Mouse (Mus musculus): ENCODE data around the gene Cd164l2. TPM values are rescaled to one million over a fixed set of nuclear protein-coding genes. Genes with fewer than 3 reads are reported as not detected.

Cd164l2 gene
- polyA plus RNA-seq, 1 experiment from 2014 or later = 2.3 TPM

DNA sequence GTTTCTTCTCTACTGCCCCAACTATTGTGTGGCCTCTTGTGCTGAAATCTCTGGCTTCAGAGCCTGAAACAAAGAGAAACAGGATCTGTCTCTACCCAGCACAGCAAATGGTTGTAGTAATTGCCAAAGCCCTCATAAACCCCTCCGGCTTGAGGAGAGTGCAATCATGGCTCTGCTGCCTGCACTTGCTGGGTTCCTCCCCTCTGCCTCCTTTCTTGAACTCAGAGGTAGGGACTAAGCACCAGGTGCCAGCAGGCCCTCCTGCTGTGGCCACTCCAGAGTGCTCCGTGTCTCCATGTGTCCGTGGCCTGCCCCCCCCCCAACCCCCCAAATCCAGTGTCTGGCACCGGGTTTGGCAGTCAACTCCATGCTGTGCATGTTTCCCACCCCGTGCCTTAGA lies 14.6 kb upstream of the Cd164l2 start:
- Histone ChIP-seq H3K27me3 (0 out of 2 replicates have a peak, but pooled peaks cover 3% of the 10 kb centered on the region), H3K9me3 (replicated peaks) (no peaks in the 10 kb centered on the region), H3K4me1 (peaks cover 55% of the 10 kb centered on the region), H3K4me2 (replicated peaks) (0 out of 2 replicates have a peak overlapping the region, but pooled peaks have one; percentile 2), H3K4me3 (no peak overlapping the region), H3K9ac (peak overlapping the region; percentile 36), H3K27ac (peak overlapping the region; percentile 76), H3K36me3 (peaks cover 35% of the 10 kb centered on the region)
- 15% methylated on average over 5 of the region's 5 CpGs for WGBS
- ATAC-seq (ENCODE audit: low FRiP score) = peak; percentile 18; the same call in 1 of the 2 replicates

DNA sequence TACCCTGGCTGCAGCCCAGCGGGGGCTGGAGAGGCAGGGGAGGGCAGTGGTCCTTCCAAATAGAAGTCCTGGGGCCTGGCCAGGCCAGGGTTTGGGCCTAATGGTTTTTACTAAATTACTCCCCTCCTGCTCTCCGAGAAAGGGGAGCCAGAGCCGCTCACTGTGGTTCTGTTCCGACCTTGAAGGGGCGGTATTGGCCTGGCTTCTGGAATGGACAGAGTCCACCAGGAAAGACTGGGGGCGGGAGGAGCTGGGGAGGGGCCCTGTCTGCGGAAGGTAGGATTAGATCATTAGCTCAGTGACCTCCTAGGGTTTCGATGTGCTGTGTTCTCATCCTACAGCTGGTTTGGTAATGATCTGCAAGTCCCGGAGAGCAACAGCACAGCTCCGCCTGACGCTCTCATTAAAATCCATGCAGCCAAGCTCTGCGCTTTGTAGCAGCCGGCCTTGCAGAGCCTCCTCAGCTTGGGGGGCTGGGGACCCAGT lies 14.1 kb upstream of the Cd164l2 start:
- Histone ChIP-seq H3K27ac (peak overlapping the region; percentile 76), H3K4me2 (replicated peaks) (peak overlapping the region; percentile 2; the same call in 1 of the 2 replicates), H3K9me3 (replicated peaks) (no peaks in the 10 kb centered on the region), H3K9ac (no peak overlapping the region), H3K36me3 (peaks cover 30% of the 10 kb centered on the region), H3K27me3 (0 out of 2 replicates have a peak, but pooled peaks cover 3% of the 10 kb centered on the region), H3K4me1 (peaks cover 55% of the 10 kb centered on the region), H3K4me3 (no peak overlapping the region)
- 19% methylated on average over 13 of the region's 13 CpGs for WGBS
- ATAC-seq (ENCODE audit: low FRiP score) = peak; percentile 16; the same call in 1 of the 2 replicates

DNA sequence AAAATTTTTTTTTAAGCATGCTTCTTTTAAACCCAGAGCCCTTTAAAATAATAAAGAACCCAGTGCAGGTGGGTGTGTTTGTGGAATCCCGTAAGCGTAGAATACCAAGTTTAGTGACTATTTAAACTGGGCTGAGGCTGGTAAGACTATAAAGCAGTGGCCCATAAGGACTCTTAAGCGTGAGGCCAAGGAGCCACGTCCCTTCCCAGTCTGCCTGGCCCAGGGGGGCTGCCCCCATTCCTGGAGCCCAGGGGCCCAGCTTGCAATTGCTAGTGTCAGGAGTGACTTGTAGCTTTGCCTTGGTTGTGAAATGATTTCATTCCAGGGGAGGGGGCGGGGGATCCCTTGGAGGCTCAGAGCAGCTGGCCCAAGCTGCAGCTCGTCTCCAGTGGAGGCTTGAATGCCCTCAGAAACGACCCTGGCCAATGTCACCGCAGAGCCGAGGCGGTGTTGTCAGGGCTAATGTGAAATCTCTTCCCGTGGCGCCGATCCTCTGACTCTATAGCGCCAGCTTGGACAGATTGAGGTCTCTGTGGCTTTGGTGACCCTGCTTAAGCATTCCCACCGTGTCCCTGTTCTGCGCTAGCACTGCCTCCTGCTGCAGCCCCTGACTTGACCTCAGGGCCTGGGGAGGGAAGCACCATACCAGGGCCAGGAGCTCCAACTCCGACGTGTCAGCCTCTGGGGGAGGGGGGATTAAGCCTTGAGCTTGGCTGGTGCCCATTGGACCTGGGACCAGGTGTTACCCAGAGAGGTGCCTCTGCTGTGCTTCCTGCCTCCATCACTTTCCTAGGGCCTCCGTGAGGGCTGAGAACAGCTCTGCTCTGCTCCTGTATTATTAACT lies 13.4 kb upstream of the Cd164l2 start:
- H3K9ac ChIP-seq = no peak overlapping the region
- H3K27me3 ChIP-seq = 0 out of 2 replicates have a peak, but pooled peaks cover 3% of the 10 kb centered on the region
- peak overlapping the region; percentile 76 for H3K27ac ChIP-seq
- no peak for ATAC-seq (ENCODE audit: low FRiP score)
- no peaks in the 10 kb centered on the region for H3K9me3 ChIP-seq (replicated peaks)
- whole genome bisulfite sequencing = 15% methylated on average over 19 of the region's 19 CpGs
- no peak overlapping the region for H3K4me3 ChIP-seq
- H3K36me3 ChIP-seq = peaks cover 23% of the 10 kb centered on the region
- peaks cover 57% of the 10 kb centered on the region for H3K4me1 ChIP-seq
- H3K4me2 ChIP-seq (replicated peaks) = no peak overlapping the region

DNA sequence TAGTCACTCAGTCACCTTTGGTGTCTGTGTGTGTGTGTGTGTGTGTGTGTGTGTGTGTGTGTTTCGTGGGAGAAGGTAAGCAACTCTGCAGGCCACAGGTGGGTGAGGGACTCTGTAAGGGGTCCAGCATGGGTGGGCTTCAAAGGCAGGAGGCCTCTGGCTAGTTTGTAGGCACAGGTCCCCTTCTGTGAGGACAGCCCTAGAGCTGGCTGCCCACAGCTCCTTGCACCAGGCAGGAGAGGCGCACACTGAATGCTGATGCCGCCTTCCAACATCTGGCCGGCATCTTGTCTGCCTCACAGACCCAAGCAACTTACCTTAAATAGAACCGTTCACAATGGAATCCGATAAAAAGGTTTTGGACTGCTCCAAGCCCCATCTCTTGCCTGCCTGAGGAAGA lies 12.2 kb upstream of the Cd164l2 start:
- Histone ChIP-seq H3K4me1 (peaks cover 67% of the 10 kb centered on the region), H3K27ac (peak overlapping the region; percentile 48), H3K4me2 (replicated peaks) (no peak overlapping the region), H3K9ac (no peak overlapping the region; the same call in 1 of the 2 replicates), H3K4me3 (no peak overlapping the region), H3K27me3 (0 out of 2 replicates have a peak, but pooled peaks cover 3% of the 10 kb centered on the region), H3K36me3 (peaks cover 12% of the 10 kb centered on the region), H3K9me3 (replicated peaks) (no peaks in the 10 kb centered on the region)
- WGBS = 68% methylated on average over 6 of the region's 6 CpGs
- ATAC-seq (ENCODE audit: low FRiP score) = no peak

DNA sequence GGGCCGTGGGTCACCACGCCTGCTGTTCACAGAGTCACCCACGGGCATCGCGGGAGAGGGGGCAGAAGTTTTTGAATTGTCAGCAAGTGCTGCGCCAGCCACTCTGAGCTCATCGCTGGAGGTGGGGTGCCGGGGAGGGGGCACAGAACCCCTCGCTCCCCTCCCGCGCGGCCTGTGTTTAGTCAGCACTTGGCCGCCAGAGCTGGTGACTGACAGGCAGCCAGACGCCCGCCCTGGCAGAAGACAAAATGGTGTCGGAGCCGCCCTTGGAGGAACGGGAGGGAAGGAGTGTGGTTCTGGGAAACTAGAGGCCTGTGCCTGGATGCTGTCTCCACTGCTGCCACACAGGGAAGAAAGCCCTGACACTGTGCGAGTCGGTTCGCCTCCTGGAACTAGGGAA lies 11.6 kb upstream of the Cd164l2 start:
- Histone ChIP-seq H3K27ac (peak overlapping the region; percentile 48), H3K4me1 (peaks cover 71% of the 10 kb centered on the region), H3K9ac (peak overlapping the region; percentile 24), H3K27me3 (0 out of 2 replicates have a peak, but pooled peaks cover 3% of the 10 kb centered on the region), H3K36me3 (peaks cover 10% of the 10 kb centered on the region; the same call in 1 of the 2 replicates), H3K4me3 (no peak overlapping the region), H3K4me2 (replicated peaks) (peak overlapping the region; percentile 9; the same call in 1 of the 2 replicates), H3K9me3 (replicated peaks) (no peaks in the 10 kb centered on the region)
- ATAC-seq (ENCODE audit: low FRiP score) = no peak
- WGBS = 40% methylated on average over 21 of the region's 21 CpGs

DNA sequence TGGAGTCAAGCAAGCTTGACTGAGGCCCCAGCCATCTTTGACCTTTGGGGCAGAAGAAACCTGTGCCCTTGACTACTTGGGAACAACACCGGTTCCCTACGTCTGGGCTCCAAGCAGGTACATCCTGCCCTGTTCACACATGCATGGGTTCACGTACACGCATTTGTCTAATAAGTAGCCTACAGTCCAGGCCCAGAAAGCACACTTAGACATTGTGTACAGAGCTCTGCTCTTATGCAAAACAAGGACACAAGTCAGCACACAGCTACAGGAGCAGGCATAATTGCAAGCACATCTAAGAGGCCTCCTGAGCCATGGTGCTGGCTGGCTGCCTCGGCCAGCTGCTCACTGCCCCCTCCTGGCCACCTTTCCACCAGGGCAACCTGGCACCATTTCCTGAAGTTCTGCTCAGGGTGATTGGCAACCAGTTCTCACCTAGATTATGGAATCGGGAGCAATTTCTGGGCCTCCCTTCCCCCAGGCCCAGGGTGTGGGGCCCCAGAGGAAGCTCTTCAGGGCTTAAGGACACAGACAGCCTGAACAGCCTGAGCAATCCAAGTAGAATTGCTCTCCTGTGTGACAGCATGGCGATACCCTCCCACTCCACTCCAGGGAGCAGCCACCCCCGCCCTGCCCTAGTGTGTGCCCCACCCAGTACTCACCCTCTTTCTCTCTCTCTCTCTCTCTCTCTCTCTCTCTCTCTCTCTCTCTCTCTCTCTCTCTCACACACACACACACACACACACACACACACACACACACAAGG lies 10.7 kb upstream of the Cd164l2 start:
- Histone ChIP-seq H3K36me3 (peaks cover 3% of the 10 kb centered on the region; the same call in 1 of the 2 replicates), H3K9me3 (replicated peaks) (no peaks in the 10 kb centered on the region), H3K27me3 (0 out of 2 replicates have a peak, but pooled peaks cover 3% of the 10 kb centered on the region), H3K4me3 (no peak overlapping the region), H3K27ac (peak overlapping the region; percentile 48; the same call in 1 of the 2 replicates), H3K4me2 (replicated peaks) (no peak overlapping the region), H3K9ac (no peak overlapping the region), H3K4me1 (peaks cover 66% of the 10 kb centered on the region)
- no peak for ATAC-seq (ENCODE audit: low FRiP score)
- 78% methylated on average over 7 of the region's 8 CpGs for WGBS

DNA sequence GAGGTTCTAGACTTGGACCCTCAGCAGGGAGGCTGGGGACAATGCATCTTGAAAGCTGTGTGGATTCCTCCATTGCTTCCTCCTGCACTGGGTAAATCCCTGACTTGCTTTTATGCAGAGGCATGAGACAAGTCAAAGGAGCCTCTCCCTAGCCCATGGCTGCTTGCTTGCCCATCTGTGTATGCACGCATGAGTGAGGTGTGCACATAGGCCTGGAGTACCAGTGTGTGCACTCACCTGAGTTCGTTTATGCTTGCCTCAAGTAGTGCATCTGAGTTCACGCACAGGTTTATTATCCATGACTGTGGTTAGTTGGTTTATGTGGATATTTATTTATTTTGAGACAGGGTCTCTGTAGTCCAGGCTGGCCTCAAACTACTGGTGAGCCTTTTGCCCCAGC lies 9.7 kb upstream of the Cd164l2 start:
- WGBS = 92% methylated on average over 3 of the region's 3 CpGs
- H3K9ac ChIP-seq = no peak overlapping the region
- H3K9me3 ChIP-seq (replicated peaks) = no peaks in the 10 kb centered on the region
- no peak overlapping the region for H3K4me2 ChIP-seq (replicated peaks)
- H3K36me3 ChIP-seq = no peaks in the 10 kb centered on the region
- 0 out of 2 replicates have a peak, but pooled peaks cover 3% of the 10 kb centered on the region for H3K27me3 ChIP-seq
- no peak overlapping the region for H3K27ac ChIP-seq
- peaks cover 56% of the 10 kb centered on the region for H3K4me1 ChIP-seq
- no peak for ATAC-seq (ENCODE audit: low FRiP score)
- no peak overlapping the region for H3K4me3 ChIP-seq

DNA sequence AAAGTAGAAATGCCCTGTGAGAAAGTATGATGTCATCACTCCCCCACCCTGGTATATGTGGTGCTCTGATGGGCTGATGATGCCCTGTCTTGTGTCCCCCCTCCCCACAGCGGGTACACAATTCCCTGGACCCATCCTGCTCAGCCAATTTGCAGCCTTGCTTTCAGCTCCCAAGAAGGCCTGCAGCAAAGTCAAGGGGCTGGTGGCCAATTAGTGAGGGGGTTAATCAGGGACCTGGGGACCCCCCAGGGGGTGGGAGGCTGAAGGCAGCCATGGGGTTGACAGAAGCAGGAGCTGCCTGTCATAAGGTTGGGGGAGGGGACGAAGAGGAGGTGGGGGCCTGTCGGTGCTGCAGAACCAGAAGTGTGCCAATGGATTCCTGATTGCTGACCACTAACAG lies 8.3 kb upstream of the Cd164l2 start:
- H3K9ac ChIP-seq = no peak overlapping the region
- H3K4me2 ChIP-seq (replicated peaks) = no peak overlapping the region
- H3K27ac ChIP-seq = 0 out of 2 replicates have a peak overlapping the region, but pooled peaks have one; percentile 12

DNA sequence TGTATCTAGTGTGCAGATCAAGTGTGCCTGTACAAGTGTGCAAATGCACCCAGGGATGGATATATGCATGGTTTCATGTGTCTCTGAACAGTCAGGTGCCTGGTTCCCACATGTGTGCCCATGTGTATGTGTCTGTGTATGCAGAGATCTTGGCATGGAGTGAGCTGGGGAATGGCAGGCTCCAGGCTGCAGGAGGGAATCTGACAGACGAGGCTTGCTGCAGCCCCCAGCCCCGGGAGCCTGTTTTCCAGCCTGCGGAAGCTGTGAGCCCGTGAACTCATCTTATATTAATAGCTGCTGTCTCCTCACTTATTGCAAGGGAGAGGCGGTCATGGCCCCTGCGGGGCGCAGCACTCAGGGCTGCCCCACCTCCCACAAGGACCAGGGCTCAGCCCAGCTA lies 7.6 kb upstream of the Cd164l2 start:
- Histone ChIP-seq H3K9ac (no peak overlapping the region), H3K36me3 (no peaks in the 10 kb centered on the region), H3K27me3 (peaks cover 11% of the 10 kb centered on the region; the same call in 1 of the 2 replicates), H3K4me1 (peaks cover 39% of the 10 kb centered on the region), H3K27ac (peak overlapping the region; percentile 49; the same call in 1 of the 2 replicates), H3K9me3 (replicated peaks) (no peaks in the 10 kb centered on the region), H3K4me2 (replicated peaks) (no peak overlapping the region), H3K4me3 (no peak overlapping the region)
- 49% methylated on average over 7 of the region's 7 CpGs for WGBS
- no peak for ATAC-seq (ENCODE audit: low FRiP score)

More for the DNA sequence above, 8.3 kb upstream of the Cd164l2 start:
- no peaks in the 10 kb centered on the region for H3K9me3 ChIP-seq (replicated peaks)
- H3K4me1 ChIP-seq = peaks cover 42% of the 10 kb centered on the region
- no peak overlapping the region for H3K4me3 ChIP-seq
- WGBS = 68% methylated on average over 3 of the region's 3 CpGs
- H3K27me3 ChIP-seq = peaks cover 7% of the 10 kb centered on the region; the same call in 1 of the 2 replicates
- H3K36me3 ChIP-seq = no peaks in the 10 kb centered on the region
- ATAC-seq (ENCODE audit: low FRiP score) = no peak

DNA sequence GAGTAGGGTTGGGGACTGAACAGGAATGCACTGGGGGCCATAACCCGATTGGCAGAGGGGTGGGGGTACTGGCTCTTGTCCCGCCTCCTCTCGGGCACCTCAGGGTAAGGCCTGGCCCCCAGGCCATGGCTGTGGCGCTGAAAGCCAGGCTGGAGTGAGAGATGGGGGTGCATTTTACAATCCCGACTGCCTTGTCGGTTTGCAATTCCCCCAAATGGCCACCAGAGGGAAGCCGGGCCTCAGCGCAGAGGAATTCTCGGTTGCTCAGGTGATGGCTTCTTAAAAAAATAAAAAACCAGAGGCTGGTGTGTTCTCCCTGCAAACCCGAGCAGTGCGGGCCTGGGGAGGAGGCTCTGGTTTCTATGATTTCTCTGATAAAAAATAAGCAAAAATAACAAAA lies 2.6 kb upstream of the Cd164l2 start:
- H3K4me3 ChIP-seq = no peak overlapping the region
- no peaks in the 10 kb centered on the region for H3K9me3 ChIP-seq (replicated peaks)
- ATAC-seq (ENCODE audit: low FRiP score) = no peak
- no peak overlapping the region for H3K27ac ChIP-seq
- no peak overlapping the region for H3K9ac ChIP-seq
- no peak overlapping the region for H3K4me2 ChIP-seq (replicated peaks)
- H3K36me3 ChIP-seq = no peaks in the 10 kb centered on the region
- 5% methylated on average over 11 of the region's 11 CpGs for WGBS
- H3K4me1 ChIP-seq = peaks cover 32% of the 10 kb centered on the region
- peaks cover 45% of the 10 kb centered on the region for H3K27me3 ChIP-seq

DNA sequence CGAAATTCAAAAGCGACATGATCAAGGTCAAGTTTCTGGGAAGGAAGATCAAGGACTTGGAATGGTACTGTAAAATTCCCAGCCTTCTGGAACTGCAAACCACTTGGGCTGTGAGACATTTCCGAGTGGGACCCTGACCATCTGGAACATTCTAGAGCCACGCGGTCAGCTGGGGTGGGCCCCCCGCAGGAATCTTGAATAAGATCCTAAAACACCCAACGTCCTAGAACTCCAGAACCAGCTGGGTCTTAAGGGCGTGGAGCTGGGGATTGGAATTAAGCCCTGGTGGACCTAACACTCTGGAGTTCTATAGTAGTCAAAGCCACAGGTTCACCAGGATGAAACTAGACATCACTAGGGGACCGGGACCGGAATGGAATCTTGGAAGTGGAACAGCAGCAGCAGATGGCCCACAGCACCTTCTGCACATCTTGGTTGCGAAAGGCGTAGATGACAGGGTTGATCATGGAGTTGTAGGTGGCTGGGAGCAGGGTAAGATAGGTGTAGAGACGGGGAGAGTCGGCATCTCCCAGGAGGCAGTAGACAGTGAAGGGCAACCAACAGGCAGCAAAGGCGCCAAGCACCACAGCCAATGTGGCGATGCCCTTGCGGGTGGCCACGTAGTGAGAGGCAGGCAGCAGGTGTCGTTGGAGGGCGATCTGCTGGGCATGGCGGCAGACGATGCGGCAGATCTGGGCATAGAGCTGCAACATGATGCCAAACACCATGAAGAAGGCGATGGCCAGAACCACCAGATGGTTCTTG lies 1.7 kb upstream of the Cd164l2 start:
- H3K4me2 ChIP-seq (replicated peaks) = no peak overlapping the region

More for the DNA sequence above, 1.7 kb upstream of the Cd164l2 start:
- peaks cover 53% of the 10 kb centered on the region for H3K27me3 ChIP-seq
- H3K27ac ChIP-seq = no peak overlapping the region
- H3K4me3 ChIP-seq = no peak overlapping the region
- H3K4me1 ChIP-seq = peaks cover 25% of the 10 kb centered on the region
- no peak for ATAC-seq (ENCODE audit: low FRiP score)
- no peaks in the 10 kb centered on the region for H3K36me3 ChIP-seq
- H3K9ac ChIP-seq = no peak overlapping the region
- H3K9me3 ChIP-seq (replicated peaks) = no peaks in the 10 kb centered on the region
- 93% methylated on average over 24 of the region's 24 CpGs for WGBS
